Mouse (Mus musculus): ENCODE results near the gene Crip2. TPM values are rescaled to one million over a fixed set of nuclear protein-coding genes. Genes with fewer than 3 reads are reported as not detected.

Gene Crip2
- total RNA-seq (2017), result 0.40 TPM in 1 of 2 replicates, not detected in the other

DNA sequence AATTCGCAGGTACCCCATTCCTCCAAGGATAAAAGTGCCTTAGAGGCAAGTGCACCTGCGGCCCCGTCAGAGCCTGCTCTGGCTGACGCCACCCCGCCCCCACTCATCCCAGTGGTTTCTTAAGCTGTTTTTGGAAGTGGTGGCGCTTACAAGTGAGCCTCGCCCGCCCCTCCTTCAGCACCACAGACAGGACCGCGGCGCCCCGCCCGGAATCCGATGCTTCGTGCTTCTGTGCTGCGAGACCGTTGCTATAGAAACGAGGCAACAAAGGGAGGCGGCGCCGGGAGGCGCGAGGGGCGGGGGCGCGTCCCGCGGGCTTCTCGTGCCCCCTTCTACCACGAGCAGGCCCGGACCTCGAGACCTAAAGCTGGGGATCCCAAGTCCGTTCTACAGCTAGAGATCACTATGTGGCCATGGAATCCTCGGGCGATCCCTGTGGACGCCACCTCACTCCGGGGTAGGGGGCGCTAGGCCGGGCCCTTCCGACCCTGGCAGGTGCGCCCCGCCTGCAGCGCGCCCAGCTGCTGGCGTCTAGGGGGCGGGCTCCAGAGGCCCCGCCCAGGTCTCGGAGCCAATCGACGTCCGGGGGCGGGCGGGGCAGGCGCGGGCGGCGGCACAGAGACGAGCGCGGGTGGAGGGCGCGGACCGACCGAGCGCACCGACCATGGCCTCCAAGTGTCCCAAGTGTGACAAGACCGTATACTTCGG lies at the start of gene Crip2:
Gene Crip2 (plus strand): TSS at position 329 of the 708 bp plus-strand sequence.
- ATAC-seq (replicated peaks in 1 of 2; ENCODE audit: insufficient read depth in 1 of 2, low FRiP score in 2 of 2, low TSS enrichment in 1 of 2, low read depth in 1 of 2, poor library complexity in 2 of 2, severe bottlenecking in 2 of 2), result peak; percentile 54 to 55

DNA sequence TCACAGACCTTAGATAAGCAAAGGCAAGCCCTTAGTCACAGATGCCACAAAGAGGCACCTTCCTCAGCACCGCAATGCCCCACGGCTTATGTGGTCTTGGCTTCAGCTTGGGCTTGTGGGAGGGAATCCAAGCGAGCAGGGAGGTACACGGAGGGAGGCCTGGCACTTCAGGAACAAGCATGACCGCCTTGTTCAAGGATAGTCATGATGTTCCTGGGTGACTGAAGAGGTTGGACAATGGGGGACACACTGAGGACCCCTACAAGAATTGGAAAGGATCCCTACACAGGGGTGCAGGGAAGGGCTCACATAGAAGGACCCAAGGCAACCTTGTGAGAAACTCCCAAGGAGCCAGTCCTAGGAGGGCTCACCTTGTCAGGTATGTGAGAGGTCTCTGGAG lies 43.0 kb upstream of the Crip2 start:
- ATAC-seq (replicated peaks in 1 of 2; ENCODE audit: insufficient read depth in 1 of 2, low FRiP score in 2 of 2, low TSS enrichment in 1 of 2, low read depth in 1 of 2, poor library complexity in 2 of 2, severe bottlenecking in 2 of 2), result no peak

DNA sequence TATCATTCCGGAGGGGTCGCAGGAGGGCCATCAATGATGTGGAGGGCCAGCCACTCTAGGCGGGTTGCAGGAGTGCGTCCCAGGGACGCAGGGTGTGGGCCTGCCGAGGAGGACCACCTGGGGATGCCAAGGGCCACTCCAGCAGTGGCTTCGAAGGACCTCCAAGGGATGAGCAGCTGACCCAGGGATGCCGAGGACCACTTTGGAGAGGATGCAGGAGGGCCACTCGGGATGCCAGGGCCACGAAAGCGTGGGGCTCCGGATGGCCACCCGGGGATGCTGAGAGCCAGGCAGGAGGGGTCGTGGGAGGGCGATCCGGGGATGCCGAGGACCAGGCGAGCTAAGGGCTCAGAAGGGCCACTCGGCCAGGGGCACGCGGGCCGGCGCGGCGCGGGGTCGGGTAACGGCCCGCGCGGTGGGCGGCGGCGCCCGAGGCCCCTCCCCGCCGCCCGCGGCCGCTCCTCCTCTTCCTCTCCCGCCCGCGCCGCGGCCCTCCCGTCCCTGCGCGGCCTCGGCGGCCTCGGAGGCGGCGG lies 42.2 kb upstream of the Crip2 start, which contains the start of gene Mta1:
Gene Mta1 (plus strand): TSS at position 530 of the 533 bp plus-strand sequence.
- peak in 1 of 2 experiments; percentile 34; a peak in 1 of 4 replicates for ATAC-seq (replicated peaks in 1 of 2; ENCODE audit: insufficient read depth in 1 of 2, low FRiP score in 2 of 2, low TSS enrichment in 1 of 2, low read depth in 1 of 2, poor library complexity in 2 of 2, severe bottlenecking in 2 of 2)

DNA sequence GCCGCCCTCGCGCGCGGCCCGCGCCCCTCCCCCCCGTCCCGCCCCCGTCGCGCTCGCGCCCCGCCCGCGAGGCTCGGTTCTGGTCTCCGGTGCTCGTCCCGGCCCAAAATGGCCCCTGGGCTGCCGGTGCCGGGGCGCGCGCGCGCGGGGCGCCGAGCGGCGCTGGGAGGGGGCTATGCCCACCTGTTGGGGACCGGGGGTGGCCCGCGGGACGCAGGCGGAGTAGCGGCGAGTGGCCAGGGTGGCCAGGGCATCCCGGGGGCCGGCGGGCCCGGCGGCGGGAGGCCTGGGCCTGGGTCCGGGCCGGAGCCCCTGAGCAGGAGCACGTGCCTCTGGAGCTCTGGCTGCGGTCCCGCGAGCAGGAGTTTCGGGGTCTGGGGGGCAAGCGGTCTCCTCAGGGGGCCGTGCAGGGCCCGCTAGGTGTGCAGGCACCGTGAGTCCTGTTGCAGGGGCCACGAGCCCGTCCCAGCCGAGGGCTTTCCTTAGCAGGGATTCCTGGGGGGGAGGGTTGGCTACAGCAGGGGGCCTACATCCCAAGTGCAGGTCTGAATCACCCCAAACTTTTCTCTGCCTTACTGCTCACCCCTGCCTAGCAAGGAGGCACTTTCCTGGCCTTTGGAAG lies 41.4 kb upstream of the Crip2 start:
- no peak for ATAC-seq (replicated peaks in 1 of 2; ENCODE audit: insufficient read depth in 1 of 2, low FRiP score in 2 of 2, low TSS enrichment in 1 of 2, low read depth in 1 of 2, poor library complexity in 2 of 2, severe bottlenecking in 2 of 2)

DNA sequence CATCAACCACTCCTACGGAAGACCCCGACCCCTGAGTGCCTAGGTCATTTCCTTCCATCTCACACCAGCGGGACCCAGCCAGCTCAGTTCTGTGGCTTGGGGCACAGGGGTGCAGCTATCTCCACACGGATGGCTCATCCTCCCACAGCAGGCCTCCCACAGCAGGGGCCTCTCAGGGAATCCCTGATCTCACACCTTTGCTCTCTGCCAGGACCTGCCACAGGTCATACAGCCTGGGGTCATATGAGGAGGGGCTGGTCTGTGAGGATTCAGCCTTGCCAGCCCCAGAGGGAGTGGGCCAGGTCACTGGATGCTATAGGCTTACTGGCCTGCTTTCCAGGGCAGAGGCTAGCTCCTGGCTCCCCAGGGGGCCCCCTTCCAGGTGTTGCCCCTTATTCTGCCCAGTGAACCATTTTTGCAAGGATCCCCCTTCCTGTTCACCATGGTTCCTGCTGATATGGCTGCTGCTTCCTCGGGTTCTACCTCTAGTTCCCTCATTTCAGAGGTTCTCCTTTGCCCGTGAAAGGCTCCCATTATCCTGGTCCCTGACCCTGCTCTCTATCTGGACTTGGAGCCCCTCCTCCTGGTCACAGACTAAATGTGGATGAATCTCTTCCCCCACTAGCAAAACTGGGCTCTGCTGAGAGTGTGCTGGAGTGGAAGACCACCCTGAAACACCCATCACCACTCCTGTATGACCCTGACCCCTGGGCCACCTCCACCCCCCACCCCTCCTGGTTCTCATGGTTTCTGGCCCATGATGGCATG lies 40.4 kb upstream of the Crip2 start:
- no peak for ATAC-seq (replicated peaks in 1 of 2; ENCODE audit: insufficient read depth in 1 of 2, low FRiP score in 2 of 2, low TSS enrichment in 1 of 2, low read depth in 1 of 2, poor library complexity in 2 of 2, severe bottlenecking in 2 of 2)

DNA sequence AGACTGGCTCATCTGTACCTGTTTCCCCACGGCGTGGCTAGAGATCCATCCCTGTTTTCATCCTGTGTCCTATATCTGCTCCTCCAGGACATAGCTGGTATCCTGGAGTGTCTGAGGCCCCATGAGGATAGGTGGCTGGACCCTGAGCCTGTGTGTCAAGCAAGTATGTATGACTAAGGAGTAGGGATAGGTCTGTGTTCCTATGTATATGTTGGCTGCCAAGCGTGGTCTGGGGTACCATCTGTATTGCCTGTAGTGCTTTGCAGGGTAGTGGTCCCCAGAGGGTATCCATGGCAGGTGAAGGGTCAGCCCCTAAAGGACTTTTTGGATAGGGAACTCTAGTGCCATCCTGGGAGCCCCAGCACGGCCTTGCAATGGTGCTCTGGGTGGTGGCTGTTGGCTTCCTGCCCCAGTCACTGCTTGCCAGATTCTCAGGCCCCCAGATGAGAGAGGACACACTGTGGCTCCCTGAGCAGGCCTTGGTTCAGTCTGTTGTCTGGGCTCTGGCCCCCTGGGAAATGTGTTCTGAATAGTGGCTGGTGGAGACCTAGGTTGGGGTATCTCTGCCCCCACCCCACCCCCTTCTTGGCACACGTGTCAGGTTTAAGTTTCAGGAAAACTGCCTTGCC lies 39.5 kb upstream of the Crip2 start:
- ATAC-seq (replicated peaks in 1 of 2; ENCODE audit: insufficient read depth in 1 of 2, low FRiP score in 2 of 2, low TSS enrichment in 1 of 2, low read depth in 1 of 2, poor library complexity in 2 of 2, severe bottlenecking in 2 of 2), result no peak

DNA sequence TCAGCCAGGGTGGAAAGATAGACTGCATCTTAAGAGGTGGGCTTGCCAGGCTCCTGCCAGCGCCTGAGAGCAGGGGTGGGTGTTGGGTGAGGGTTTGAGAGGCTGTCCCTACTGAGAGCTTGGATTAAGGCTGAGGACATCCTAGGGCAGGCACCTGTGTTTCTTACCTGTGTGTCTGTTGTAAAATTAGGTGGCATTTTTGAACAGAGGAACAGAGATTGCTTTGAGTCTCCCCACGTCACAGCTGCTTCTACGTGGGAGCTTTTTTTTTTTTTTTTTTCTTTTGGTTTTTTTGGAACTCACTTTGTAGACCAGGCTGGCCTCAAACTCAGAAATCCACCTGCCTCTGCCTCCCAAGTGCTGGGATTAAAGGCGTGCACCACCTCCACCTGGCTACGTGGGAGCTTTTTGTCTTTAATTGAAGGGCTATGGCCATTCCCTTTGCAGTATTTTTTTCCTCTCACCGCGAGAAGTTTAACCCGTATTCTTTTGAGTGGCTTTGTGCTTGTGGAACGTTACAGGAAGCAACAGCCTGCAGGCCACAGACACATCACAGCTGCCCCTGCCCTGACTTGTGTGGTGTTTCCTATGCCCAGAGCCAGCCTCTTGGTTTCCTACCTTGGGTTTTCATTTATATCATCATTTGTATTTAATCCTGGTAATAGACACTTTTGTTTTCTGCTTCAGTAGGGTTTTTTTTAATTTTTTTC lies 38.6 kb upstream of the Crip2 start:
- ATAC-seq (replicated peaks in 1 of 2; ENCODE audit: insufficient read depth in 1 of 2, low FRiP score in 2 of 2, low TSS enrichment in 1 of 2, low read depth in 1 of 2, poor library complexity in 2 of 2, severe bottlenecking in 2 of 2), result peak in 1 of 2 experiments; percentile 24; a peak in 1 of 4 replicates

DNA sequence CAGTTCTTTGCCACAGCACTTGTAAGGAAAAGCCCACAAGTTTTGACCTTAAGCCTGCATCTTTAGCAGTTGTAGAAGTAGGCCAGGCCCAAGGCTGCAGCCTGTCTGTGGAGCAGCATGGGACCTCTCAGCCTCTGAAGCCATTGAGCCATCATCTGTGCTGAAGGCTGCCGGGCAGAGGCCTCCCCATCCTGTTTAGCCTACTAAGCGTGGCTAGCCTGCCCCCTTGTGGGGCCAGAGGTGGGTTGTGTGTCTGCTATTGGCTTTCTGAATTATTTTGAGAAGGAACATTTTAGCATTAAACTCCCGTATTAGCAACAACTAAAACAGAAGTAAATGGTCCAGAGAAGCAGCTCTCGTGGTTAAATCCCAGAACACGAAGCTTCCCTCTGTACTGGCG lies 37.6 kb upstream of the Crip2 start:
- peak; percentile 61 to 81 for ATAC-seq (replicated peaks in 1 of 2; ENCODE audit: insufficient read depth in 1 of 2, low FRiP score in 2 of 2, low TSS enrichment in 1 of 2, low read depth in 1 of 2, poor library complexity in 2 of 2, severe bottlenecking in 2 of 2)

DNA sequence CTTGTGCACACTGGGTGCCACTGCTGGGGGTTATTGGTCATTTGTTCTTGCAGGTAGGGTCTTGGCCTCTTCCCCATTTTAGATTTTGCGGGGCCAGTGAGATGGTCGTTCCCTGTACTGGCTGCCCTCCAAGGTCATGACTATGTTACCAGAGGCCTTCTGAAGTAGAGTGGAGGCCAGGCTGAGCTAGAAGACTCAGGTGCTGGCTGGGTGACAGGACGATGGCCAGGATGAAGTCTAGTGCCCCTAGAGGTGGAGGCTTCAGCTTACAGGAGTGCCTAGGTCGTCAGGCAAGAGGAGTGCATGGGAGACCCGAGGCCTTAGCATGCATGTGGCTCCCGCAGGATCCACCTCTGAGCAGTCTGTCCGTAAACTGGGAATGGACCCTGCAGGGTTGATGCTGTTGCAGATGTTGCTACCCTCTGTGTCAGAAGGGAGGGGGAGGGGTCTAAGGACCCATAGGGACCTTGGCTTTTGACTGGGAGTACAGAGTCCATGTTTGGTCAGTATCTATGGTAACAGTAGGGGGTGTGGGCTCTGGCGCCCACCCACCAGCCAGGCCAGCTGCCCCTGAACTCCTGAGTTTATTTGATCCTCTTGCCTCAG lies 36.1 kb upstream of the Crip2 start:
- ATAC-seq (replicated peaks in 1 of 2; ENCODE audit: insufficient read depth in 1 of 2, low FRiP score in 2 of 2, low TSS enrichment in 1 of 2, low read depth in 1 of 2, poor library complexity in 2 of 2, severe bottlenecking in 2 of 2), result no peak

DNA sequence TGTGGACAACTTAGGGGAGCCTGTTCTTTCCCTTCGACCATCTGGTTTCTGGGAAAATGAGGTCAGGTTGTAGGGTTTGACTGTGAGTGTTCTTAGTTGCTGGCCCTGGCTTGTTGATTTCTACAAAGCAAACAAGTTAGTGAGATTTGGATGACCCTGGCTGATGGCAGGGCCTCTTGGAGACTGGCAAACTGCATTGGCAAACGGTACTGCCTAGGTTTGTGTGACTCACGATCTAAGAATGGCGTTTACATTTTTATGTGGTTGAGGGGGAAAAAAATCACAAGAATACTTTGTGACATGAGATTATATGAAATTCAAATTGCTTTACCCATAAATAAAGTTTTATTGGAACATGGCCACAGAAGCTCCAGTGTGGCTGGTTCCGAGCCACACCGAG lies 33.6 kb upstream of the Crip2 start:
- no peak for ATAC-seq (replicated peaks in 1 of 2; ENCODE audit: insufficient read depth in 1 of 2, low FRiP score in 2 of 2, low TSS enrichment in 1 of 2, low read depth in 1 of 2, poor library complexity in 2 of 2, severe bottlenecking in 2 of 2)

DNA sequence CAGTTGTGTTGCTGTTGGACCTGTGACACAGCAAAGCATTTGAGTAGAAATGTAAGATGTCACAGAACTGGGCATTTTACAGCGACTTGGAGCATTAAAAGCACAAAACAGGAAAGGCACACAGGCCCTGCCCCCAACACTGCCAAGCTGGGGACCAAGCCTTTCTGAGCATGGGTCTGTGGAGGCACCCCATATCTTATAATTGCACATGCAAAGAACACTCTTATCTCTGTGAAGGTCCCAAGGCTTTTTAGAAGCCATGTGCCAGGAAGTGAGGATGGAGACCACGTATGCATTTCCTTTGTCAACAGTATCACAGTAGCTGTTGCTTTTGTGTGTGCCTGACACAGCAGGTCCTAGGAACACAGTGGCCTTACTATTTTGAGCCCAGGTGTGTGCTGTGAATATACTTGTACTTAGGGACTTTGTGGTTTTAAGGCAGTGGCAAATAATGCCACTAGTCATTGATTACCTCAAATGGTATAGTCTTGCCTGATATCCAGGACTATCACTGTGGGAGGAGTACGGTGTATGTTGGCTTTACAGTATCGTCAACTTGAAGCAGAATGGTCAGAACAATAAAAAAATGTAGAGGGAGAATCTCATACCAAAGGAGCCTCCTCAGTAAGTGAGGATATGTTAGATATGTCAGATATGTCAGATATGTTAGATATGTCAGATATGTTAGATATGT lies 32.5 kb upstream of the Crip2 start:
- peak; percentile 44 to 55; a peak in 3 of 4 replicates for ATAC-seq (replicated peaks in 1 of 2; ENCODE audit: insufficient read depth in 1 of 2, low FRiP score in 2 of 2, low TSS enrichment in 1 of 2, low read depth in 1 of 2, poor library complexity in 2 of 2, severe bottlenecking in 2 of 2)

DNA sequence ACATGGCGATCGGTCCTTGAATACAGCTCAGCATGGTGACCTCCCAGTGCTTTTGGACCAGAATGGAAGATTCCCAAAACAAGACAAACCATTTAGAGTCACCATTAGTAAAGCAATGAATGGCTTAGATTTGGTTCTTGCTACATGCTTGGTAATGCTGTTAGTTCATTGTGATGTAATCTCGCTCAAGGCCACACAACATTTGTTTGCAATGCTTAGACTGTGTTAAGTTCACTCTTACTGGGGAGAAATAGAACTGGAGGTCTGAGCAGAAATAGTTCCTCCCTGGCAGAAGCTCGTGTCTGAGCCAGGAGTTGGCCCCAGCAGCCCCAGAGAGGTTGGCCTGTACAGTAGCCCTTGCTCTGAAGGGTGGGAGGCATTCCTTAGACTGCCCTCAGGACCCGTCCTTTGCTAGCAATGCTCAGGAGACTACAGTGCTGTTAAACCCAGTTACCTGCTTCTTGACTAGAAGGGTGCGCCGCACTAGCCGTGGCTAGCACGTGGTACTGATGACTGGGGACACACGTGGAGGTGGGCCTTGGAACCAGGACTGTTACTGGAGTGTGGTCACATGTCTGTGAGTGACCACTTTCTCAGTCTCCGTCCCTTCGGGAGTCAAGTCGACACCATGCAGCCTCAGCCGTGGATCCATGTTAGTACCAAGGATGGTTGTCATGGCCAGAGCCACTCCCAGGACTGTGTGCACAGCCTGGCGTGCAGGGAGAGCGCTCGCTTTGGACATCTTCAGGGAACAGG lies 31.3 kb upstream of the Crip2 start:
- no peak for ATAC-seq (replicated peaks in 1 of 2; ENCODE audit: insufficient read depth in 1 of 2, low FRiP score in 2 of 2, low TSS enrichment in 1 of 2, low read depth in 1 of 2, poor library complexity in 2 of 2, severe bottlenecking in 2 of 2)

DNA sequence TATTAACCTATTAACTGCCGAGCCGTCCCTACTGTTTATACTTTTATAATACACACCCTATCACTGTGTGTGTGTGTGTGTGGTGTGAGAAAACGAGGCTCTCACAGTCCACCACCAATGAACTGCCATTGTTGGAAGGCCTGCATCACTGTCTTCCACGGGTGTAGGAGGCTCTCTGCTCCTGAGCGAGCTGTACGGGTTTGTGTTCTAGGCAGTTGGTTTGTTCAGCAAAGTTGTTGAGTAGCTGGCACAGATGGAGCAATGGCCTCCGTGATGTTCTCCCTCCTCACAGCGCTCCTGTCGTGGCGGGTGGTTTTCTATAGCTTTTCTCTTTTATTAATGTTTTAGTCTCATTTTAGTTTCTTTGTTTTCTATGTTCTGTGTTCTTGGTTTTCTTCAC lies 30.2 kb upstream of the Crip2 start:
- ATAC-seq (replicated peaks in 1 of 2; ENCODE audit: insufficient read depth in 1 of 2, low FRiP score in 2 of 2, low TSS enrichment in 1 of 2, low read depth in 1 of 2, poor library complexity in 2 of 2, severe bottlenecking in 2 of 2), result no peak

DNA sequence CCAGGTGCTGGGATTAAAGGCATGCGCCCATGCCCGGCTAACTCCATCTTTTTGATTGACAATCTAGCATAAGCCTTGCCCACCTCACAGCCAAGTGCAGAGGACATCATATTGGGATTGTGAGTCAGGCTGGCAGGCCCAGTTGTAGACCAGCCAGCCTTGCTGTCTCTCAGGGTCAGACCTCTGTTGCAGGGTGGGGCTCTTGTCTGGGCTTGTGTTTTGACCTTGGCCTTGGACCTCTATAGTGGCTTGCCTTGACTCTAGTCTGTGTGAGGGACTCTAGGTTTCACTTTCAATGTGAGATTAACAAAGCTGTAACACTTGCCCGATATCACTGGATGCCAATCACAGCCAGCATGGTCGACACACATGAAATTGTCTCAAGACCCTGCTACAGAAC lies 25.9 kb upstream of the Crip2 start:
- ATAC-seq (replicated peaks in 1 of 2; ENCODE audit: insufficient read depth in 1 of 2, low FRiP score in 2 of 2, low TSS enrichment in 1 of 2, low read depth in 1 of 2, poor library complexity in 2 of 2, severe bottlenecking in 2 of 2), result no peak

DNA sequence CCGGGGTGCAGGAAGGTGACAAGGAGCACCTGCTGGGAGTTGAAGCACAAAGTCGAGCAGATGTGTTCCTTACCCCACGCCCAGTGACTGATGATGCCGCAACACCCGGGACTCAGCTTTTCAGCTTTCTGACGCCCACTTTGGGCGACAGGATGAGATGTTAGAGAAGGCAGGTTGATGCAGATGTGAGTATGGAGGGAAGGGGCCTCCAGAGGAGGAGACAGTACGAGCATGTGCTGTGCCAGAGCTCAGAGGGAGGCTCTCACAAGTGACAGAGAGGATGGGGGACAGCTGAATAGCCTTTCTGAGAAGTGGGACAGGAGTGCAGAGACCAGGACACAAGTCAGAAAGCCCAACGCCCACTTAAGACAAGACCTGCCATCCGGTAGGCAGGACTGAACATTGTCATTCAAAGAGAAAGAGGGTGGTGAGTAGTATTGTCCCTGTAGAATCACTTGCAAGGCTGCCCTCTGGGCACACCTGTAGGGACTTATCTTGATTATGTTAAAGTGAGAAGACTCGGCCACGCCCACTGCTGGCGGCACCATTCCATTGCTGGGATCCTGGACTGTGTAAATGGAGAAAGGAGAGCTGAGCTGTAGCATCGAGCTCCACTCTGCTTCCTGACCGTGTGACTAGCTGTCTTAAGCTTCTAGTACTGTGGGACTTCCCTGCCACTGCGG lies 25.0 kb upstream of the Crip2 start:
- ATAC-seq (replicated peaks in 1 of 2; ENCODE audit: insufficient read depth in 1 of 2, low FRiP score in 2 of 2, low TSS enrichment in 1 of 2, low read depth in 1 of 2, poor library complexity in 2 of 2, severe bottlenecking in 2 of 2), result no peak
